Mouse (Mus musculus) heart, postnatal 0 days (tissue): Measurements from ENCODE around the gene Filip1l.

Source experiments
- CTCF ChIP-seq: IDR thresholded peaks from 2 replicates; pipeline ENCODE4 v1.5.1; 2016; ENCODE audit warnings: antibody characterized with exemption, control low read depth, low read depth
- EP300 ChIP-seq: IDR thresholded peaks from 2 replicates; pipeline ENCODE4 v1.6.1; 2016; ENCODE audit warnings: antibody characterized with exemption, low read depth

DNA sequence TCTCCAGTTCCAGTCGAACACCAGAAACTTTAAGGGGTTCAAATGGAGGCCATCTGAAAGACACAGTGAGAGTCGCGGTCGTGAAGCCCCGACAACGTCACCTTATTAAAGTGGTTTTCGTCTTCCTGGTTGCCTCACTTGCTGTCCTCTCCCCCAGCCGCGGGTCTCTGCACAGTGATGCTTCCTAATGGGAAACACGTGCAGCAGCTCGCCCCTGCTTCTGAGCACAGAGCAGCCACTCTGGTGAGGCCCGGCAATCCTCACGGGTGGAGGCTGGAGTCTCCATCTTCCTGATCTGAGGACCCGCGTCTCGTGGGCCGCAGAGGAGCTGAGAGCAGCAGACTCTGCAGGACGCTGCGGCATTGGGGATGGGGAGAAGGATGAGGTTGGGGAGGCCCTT, 49.2 kb upstream of the Filip1l start:
- no peak for TF ChIP-seq CTCF
- TF ChIP-seq EP300 = no peak
